Mouse (Mus musculus) stomach, embryonic 16.5 days (tissue): ENCODE measurements at regions not wholly inside any gene's neighbourhood (a gene's known extent, or its start where the extent isn't known, plus 50 kb on each side); places are given as distances from the start of the nearest gene placed in this dataset.

Experiments
- ATAC-seq: fragments of 200-750 bp; cut with Nextera tagmentation; 2 replicates; pipeline ENCODE4 v1.8.0; 2017; ENCODE audit warnings: moderate number of reproducible peaks, moderate TSS enrichment; ENCODE audit not compliant: insufficient read depth, low FRiP score
- H3K27ac ChIP-seq: fragments of 300-500 bp; sonication (generic); 2 replicates; pipeline ENCODE4 v1.5.1; 2014; ENCODE audit warnings: low read length
- H3K27me3 ChIP-seq: fragments of 300-500 bp; sonication (generic); 2 replicates; pipeline ENCODE4 v1.6.1; 2014; ENCODE audit warnings: low read length, control low read depth, mixed read lengths; ENCODE audit not compliant: control insufficient read depth, insufficient read depth
- H3K36me3 ChIP-seq: fragments of 300-500 bp; sonication (generic); 2 replicates; pipeline ENCODE4 v1.6.1; 2014; ENCODE audit warnings: low read length; ENCODE audit not compliant: control insufficient read depth, insufficient read depth
- H3K4me1 ChIP-seq: fragments of 300-500 bp; sonication (generic); 2 replicates; pipeline ENCODE4 v1.6.1; 2014; ENCODE audit warnings: low read length, control low read depth, mixed read lengths; ENCODE audit not compliant: control insufficient read depth, insufficient read depth
- H3K4me2 ChIP-seq: fragments of 300-500 bp; sonication (generic); 2 replicates; pipeline ENCODE4 v1.6.1; 2014; ENCODE audit warnings: low read depth, low read length, mixed read lengths
- H3K4me3 ChIP-seq: fragments of 300-500 bp; sonication (generic); replicated peaks from 2 replicates; pipeline ENCODE4 v1.5.1; 2014; ENCODE audit warnings: mild to moderate bottlenecking, low read length
- H3K9ac ChIP-seq: fragments of 300-500 bp; sonication (generic); 2 replicates; pipeline ENCODE4 v1.6.1; 2014; ENCODE audit warnings: low read length
- H3K9me3 ChIP-seq: fragments of 300-500 bp; sonication (generic); replicated peaks from 2 replicates; pipeline ENCODE4 v1.6.1; 2016; ENCODE audit warnings: low read length, control low read depth; ENCODE audit not compliant: control insufficient read depth
- WGBS: fragments of 180-500 bp; shearing (Covaris S2); extraction: QIAGEN DNeasy Blood & Tissue Kit; methylation state at CpG from one replicate; pipeline ENCODE4 v1.1.7; 2014; 5-methylcytosine and 5-hydroxymethylcytosine counted together

GRCm38 (mm10) chr15:63452529-63452928 is 392.4 kb downstream of the Gsdmc2 start:
- no peaks in the 10 kb centered on the region for H3K36me3 ChIP-seq
- ATAC-seq = no peak
- no peaks in the 10 kb centered on the region for H3K9me3 ChIP-seq
- no peak overlapping the region for H3K4me2 ChIP-seq
- H3K4me3 ChIP-seq = no peak overlapping the region
- no peaks in the 10 kb centered on the region for H3K27me3 ChIP-seq
- H3K27ac ChIP-seq = no peak overlapping the region
- H3K4me1 ChIP-seq = no peaks in the 10 kb centered on the region
- H3K9ac ChIP-seq = no peak overlapping the region
- 76% methylated on average over 3 of the region's 3 CpGs for WGBS

- WGBS = 53% methylated on average over 4 of the region's 4 CpGs
Observed at GRCm38 (mm10) chr15:63446288-63446687, 398.7 kb downstream of the Gsdmc2 start.

GRCm38 (mm10) chr15:63445016-63445415 is 400.0 kb downstream of the Gsdmc2 start:
- WGBS = 54% methylated on average over 4 of the region's 4 CpGs
- Histone ChIP-seq H3K36me3 (no peaks in the 10 kb centered on the region), H3K4me2 (no peak overlapping the region), H3K27ac (no peak overlapping the region), H3K4me3 (no peak overlapping the region), H3K27me3 (no peaks in the 10 kb centered on the region), H3K4me1 (no peaks in the 10 kb centered on the region), H3K9me3 (no peaks in the 10 kb centered on the region), H3K9ac (no peak overlapping the region)
- ATAC-seq = no peak

More at GRCm38 (mm10) chr15:63446288-63446687, 398.7 kb downstream of the Gsdmc2 start:
- Histone ChIP-seq H3K4me3 (no peak overlapping the region), H3K4me1 (no peaks in the 10 kb centered on the region), H3K9ac (no peak overlapping the region), H3K4me2 (no peak overlapping the region), H3K27ac (no peak overlapping the region), H3K36me3 (no peaks in the 10 kb centered on the region), H3K27me3 (no peaks in the 10 kb centered on the region), H3K9me3 (no peaks in the 10 kb centered on the region)
- ATAC-seq = no peak

- no peak overlapping the region for H3K9ac ChIP-seq
- no peak overlapping the region for H3K27ac ChIP-seq
- H3K36me3 ChIP-seq = no peaks in the 10 kb centered on the region
- H3K27me3 ChIP-seq = no peaks in the 10 kb centered on the region
- no peaks in the 10 kb centered on the region for H3K9me3 ChIP-seq
- H3K4me1 ChIP-seq = no peaks in the 10 kb centered on the region
- ATAC-seq = no peak
- no peak overlapping the region for H3K4me3 ChIP-seq
- 59% methylated on average over 6 of the region's 6 CpGs for whole genome bisulfite sequencing
- H3K4me2 ChIP-seq = no peak overlapping the region
Observed at GRCm38 (mm10) chr15:63442146-63442780, 402.7 kb downstream of the Gsdmc2 start.

- Histone ChIP-seq H3K4me2 (no peak overlapping the region), H3K9me3 (no peaks in the 10 kb centered on the region), H3K36me3 (no peaks in the 10 kb centered on the region), H3K9ac (no peak overlapping the region), H3K4me3 (no peak overlapping the region), H3K27me3 (no peaks in the 10 kb centered on the region), H3K27ac (no peak overlapping the region), H3K4me1 (no peaks in the 10 kb centered on the region)
- WGBS = 85% methylated on average over 4 of the region's 4 CpGs
- no peak for ATAC-seq
Observed at GRCm38 (mm10) chr15:63412649-63413048, 432.3 kb downstream of the Gsdmc2 start.

- ATAC-seq = no peak; the same call in 1 of the 2 replicates
- 70% methylated on average over 3 of the region's 3 CpGs for WGBS
- Histone ChIP-seq H3K4me1 (no peaks in the 10 kb centered on the region), H3K27ac (no peak overlapping the region), H3K4me3 (no peak overlapping the region), H3K9me3 (no peaks in the 10 kb centered on the region), H3K27me3 (no peaks in the 10 kb centered on the region), H3K4me2 (no peak overlapping the region), H3K9ac (no peak overlapping the region), H3K36me3 (no peaks in the 10 kb centered on the region)
Observed at GRCm38 (mm10) chr15:63411771-63412118, 433.2 kb downstream of the Gsdmc2 start.

- no peak overlapping the region for H3K4me2 ChIP-seq
- H3K36me3 ChIP-seq = no peaks in the 10 kb centered on the region
- no peaks in the 10 kb centered on the region for H3K4me1 ChIP-seq
- WGBS = 56% methylated on average over 11 of the region's 11 CpGs
- no peak overlapping the region for H3K4me3 ChIP-seq
- no peak overlapping the region for H3K9ac ChIP-seq
- H3K9me3 ChIP-seq = no peaks in the 10 kb centered on the region
- no peaks in the 10 kb centered on the region for H3K27me3 ChIP-seq
- H3K27ac ChIP-seq = no peak overlapping the region
- ATAC-seq = no peak
Observed at GRCm38 (mm10) chr15:63410994-63411770, 433.8 kb downstream of the Gsdmc2 start.

- WGBS = 64% methylated on average over 3 of the region's 3 CpGs
- ATAC-seq = no peak
- no peaks in the 10 kb centered on the region for H3K9me3 ChIP-seq
Observed at GRCm38 (mm10) chr15:63400445-63400844, 444.5 kb downstream of the Gsdmc2 start.

GRCm38 (mm10) chr15:63400011-63400410 is 445.0 kb downstream of the Gsdmc2 start:
- no peak overlapping the region for H3K4me2 ChIP-seq
- no peaks in the 10 kb centered on the region for H3K36me3 ChIP-seq
- ATAC-seq = no peak
- H3K4me3 ChIP-seq = no peak overlapping the region
- H3K9me3 ChIP-seq = no peaks in the 10 kb centered on the region
- no peaks in the 10 kb centered on the region for H3K27me3 ChIP-seq
- 48% methylated on average over 1 of the region's 1 CpGs for WGBS
- no peak overlapping the region for H3K9ac ChIP-seq
- no peaks in the 10 kb centered on the region for H3K4me1 ChIP-seq
- H3K27ac ChIP-seq = no peak overlapping the region

More at GRCm38 (mm10) chr15:63400445-63400844, 444.5 kb downstream of the Gsdmc2 start:
- Histone ChIP-seq H3K4me1 (no peaks in the 10 kb centered on the region), H3K36me3 (no peaks in the 10 kb centered on the region), H3K27me3 (no peaks in the 10 kb centered on the region), H3K4me2 (no peak overlapping the region), H3K27ac (no peak overlapping the region), H3K9ac (no peak overlapping the region), H3K4me3 (no peak overlapping the region)
